Mouse (Mus musculus) midbrain, embryonic 15.5 days (tissue): ENCODE measurements around the gene Gsk3a. TPM values are rescaled to one million over a fixed set of nuclear protein-coding genes. Genes with fewer than 3 reads are reported as not detected.
"Not testable (repeated sequence)": the region's sequence is repeated elsewhere in the genome, so short reads cannot be mapped to it uniquely, and the experiment has no call there.

Experiments used
- ATAC-seq: fragments of 200-750 bp; cut with Nextera tagmentation; replicated peaks from 2 replicates; pipeline ENCODE4 v1.8.0; 2017; ENCODE audit warnings: moderate TSS enrichment
- H3K27ac ChIP-seq: fragments of 300-500 bp; sonication (generic); 2 replicates; pipeline ENCODE4 v1.5.1; 2015; ENCODE audit warnings: mild to moderate bottlenecking, inconsistent platforms
- H3K27me3 ChIP-seq: fragments of 300-500 bp; sonication (generic); replicated peaks from 2 replicates; pipeline ENCODE4 v1.6.1; 2015; ENCODE audit warnings: inconsistent platforms
- H3K36me3 ChIP-seq: fragments of 300-500 bp; sonication (generic); replicated peaks from 2 replicates; pipeline ENCODE4 v1.6.1; 2015; ENCODE audit warnings: inconsistent platforms
- H3K4me1 ChIP-seq: fragments of 300-500 bp; sonication (generic); 2 replicates; pipeline ENCODE4 v1.6.1; 2015; ENCODE audit warnings: inconsistent platforms
- H3K4me2 ChIP-seq: fragments of 300-500 bp; sonication (generic); 2 replicates; pipeline ENCODE4 v1.6.1; 2015; ENCODE audit warnings: inconsistent platforms, mild to moderate bottlenecking, moderate library complexity
- H3K4me3 ChIP-seq: fragments of 300-500 bp; sonication (generic); 2 replicates; pipeline ENCODE4 v1.5.1; 2015; ENCODE audit warnings: mild to moderate bottlenecking, inconsistent platforms
- H3K9ac ChIP-seq: fragments of 300-500 bp; sonication (generic); 2 replicates; pipeline ENCODE4 v1.6.1; 2015; ENCODE audit warnings: mild to moderate bottlenecking, inconsistent platforms
- H3K9me3 ChIP-seq: fragments of 300-500 bp; sonication (generic); 2 replicates; pipeline ENCODE4 v1.6.1; 2016; ENCODE audit warnings: inconsistent platforms
- WGBS: fragments of 180-500 bp; shearing (Covaris S2); methylation state at CpG from one replicate; pipeline ENCODE4 v1.1.7; 2015; ENCODE audit warnings: mixed read lengths; 5-methylcytosine and 5-hydroxymethylcytosine counted together
- polyA plus RNA-seq: library from polyadenylated mRNA; unstranded; fragments of >200 nt; fragmentation: Nextera tagmentation; extraction: Ambion mirVana; gene quantifications from 2 replicates; pipeline ENCODE4 v1.2.1, GENCODE M21; 2015

The Gsk3a gene
- polyA plus RNA-seq, 1 experiment from 2014 or later: 19.5 TPM

- no peak overlapping the region; the same call in 1 of the 2 replicates for H3K4me2 ChIP-seq
- H3K27ac ChIP-seq: no peak overlapping the region
- H3K4me3 ChIP-seq: no peak overlapping the region
- no peak overlapping the region for H3K9ac ChIP-seq
- no peak for ATAC-seq
- peaks cover 51% of the 10 kb centered on the region for H3K4me1 ChIP-seq
- 91% methylated on average over 35 of the region's 35 CpGs for WGBS
- H3K36me3 ChIP-seq: 0 out of 2 replicates have a peak, but pooled peaks cover 3% of the 10 kb centered on the region
- no peaks in the 10 kb centered on the region for H3K27me3 ChIP-seq
- no peaks in the 10 kb centered on the region for H3K9me3 ChIP-seq
Measured at GRCm38 (mm10) chr7:25270652-25271633, 33.3 kb upstream of the Gsk3a start.

- 81% methylated on average over 8 of the region's 8 CpGs for WGBS
- Histone ChIP-seq H3K27me3 (no peaks in the 10 kb centered on the region), H3K9me3 (no peaks in the 10 kb centered on the region), H3K27ac (no peak overlapping the region), H3K9ac (peak overlapping the region; percentile 94), H3K4me2 (peak overlapping the region; percentile 85), H3K36me3 (no peaks in the 10 kb centered on the region), H3K4me3 (peak overlapping the region; percentile 85), H3K4me1 (peaks cover 39% of the 10 kb centered on the region)
- ATAC-seq: no peak
Measured at GRCm38 (mm10) chr7:25269545-25270271, 32.1 kb upstream of the Gsk3a start.

GRCm38 (mm10) chr7:25269029-25269428 lies 31.4 kb upstream of the Gsk3a start:
- peak overlapping the region; percentile 94 for H3K9ac ChIP-seq
- 52% methylated on average over 4 of the region's 4 CpGs for WGBS
- no peaks in the 10 kb centered on the region for H3K36me3 ChIP-seq
- no peaks in the 10 kb centered on the region for H3K27me3 ChIP-seq
- no peaks in the 10 kb centered on the region for H3K9me3 ChIP-seq
- peak overlapping the region; percentile 85 for H3K4me3 ChIP-seq
- peak overlapping the region; percentile 85 for H3K4me2 ChIP-seq
- ATAC-seq: no peak
- H3K4me1 ChIP-seq: peaks cover 35% of the 10 kb centered on the region
- H3K27ac ChIP-seq: peak overlapping the region; percentile 90

- peak overlapping the region; percentile 94 for H3K9ac ChIP-seq
- H3K4me3 ChIP-seq: peak overlapping the region; percentile 85
- H3K4me1 ChIP-seq: peaks cover 30% of the 10 kb centered on the region
- no peaks in the 10 kb centered on the region for H3K9me3 ChIP-seq
- 2% methylated on average over 7 of the region's 7 CpGs for WGBS
- peak overlapping the region; percentile 90 for H3K27ac ChIP-seq
- peak overlapping the region; percentile 85 for H3K4me2 ChIP-seq
- no peak for ATAC-seq
- no peaks in the 10 kb centered on the region for H3K27me3 ChIP-seq
- no peaks in the 10 kb centered on the region for H3K36me3 ChIP-seq
Measured at GRCm38 (mm10) chr7:25268588-25268987, 30.9 kb upstream of the Gsk3a start.

- no peaks in the 10 kb centered on the region for H3K9me3 ChIP-seq
- H3K27me3 ChIP-seq: no peaks in the 10 kb centered on the region
- peak overlapping the region; percentile 94 for H3K9ac ChIP-seq
- H3K27ac ChIP-seq: peak overlapping the region; percentile 94
- H3K4me2 ChIP-seq: peak overlapping the region; percentile 85
- peak overlapping the region; percentile 85 for H3K4me3 ChIP-seq
- peak; percentile 97 for ATAC-seq
- WGBS: under 1% methylated on average over 33 of the region's 33 CpGs
- H3K36me3 ChIP-seq: no peaks in the 10 kb centered on the region
- peaks cover 27% of the 10 kb centered on the region for H3K4me1 ChIP-seq
Measured at GRCm38 (mm10) chr7:25267751-25268463, 30.3 kb upstream of the Gsk3a start.

- peak within 1 kb of the TSS; percentile 85 for H3K4me3 ChIP-seq
- WGBS: 0% methylated on average over 29 of the region's 29 CpGs
- H3K4me2 ChIP-seq: peak within 1 kb of the TSS; percentile 85
- no peaks in the 10 kb centered on the region for H3K36me3 ChIP-seq
- peaks cover 27% of the 10 kb centered on the region for H3K4me1 ChIP-seq
- H3K27ac ChIP-seq: peak within 1 kb of the TSS; percentile 94
- no peaks in the 10 kb centered on the region for H3K27me3 ChIP-seq
- H3K9me3 ChIP-seq: no peaks in the 10 kb centered on the region
- peak within 1 kb of the TSS; percentile 94 for H3K9ac ChIP-seq
- ATAC-seq: peak; percentile 90
Measured at GRCm38 (mm10) chr7:25267301-25267750, 29.7 kb upstream of the Gsk3a start, which contains the start of gene Cic. TSS of gene Cic (plus strand) at chr7:25267704.

GRCm38 (mm10) chr7:25266180-25266962 lies 28.7 kb upstream of the Gsk3a start:
- 88% methylated on average over 8 of the region's 8 CpGs for WGBS
- no peak for ATAC-seq
- Histone ChIP-seq H3K4me1 (peaks cover 27% of the 10 kb centered on the region), H3K9me3 (no peaks in the 10 kb centered on the region), H3K4me2 (peak overlapping the region; percentile 54; the same call in 1 of the 2 replicates), H3K27ac (no peak overlapping the region), H3K4me3 (no peak overlapping the region; the same call in 1 of the 2 replicates), H3K27me3 (no peaks in the 10 kb centered on the region), H3K9ac (peak overlapping the region; percentile 1; the same call in 1 of the 2 replicates), H3K36me3 (no peaks in the 10 kb centered on the region)

- not testable (repeated sequence) for H3K4me3 ChIP-seq, H3K27me3 ChIP-seq, H3K36me3 ChIP-seq, H3K9ac ChIP-seq, ATAC-seq, H3K27ac ChIP-seq, H3K9me3 ChIP-seq, H3K4me2 ChIP-seq
- 90% methylated on average over 5 of the region's 5 CpGs for WGBS
- H3K4me1 ChIP-seq: peaks cover 26% of the 10 kb centered on the region
Measured at GRCm38 (mm10) chr7:25265743-25266142, 28.1 kb upstream of the Gsk3a start.

GRCm38 (mm10) chr7:25263968-25264870 lies 26.6 kb upstream of the Gsk3a start:
- WGBS: 29% methylated on average over 17 of the region's 17 CpGs
- Histone ChIP-seq H3K4me1 (peaks cover 11% of the 10 kb centered on the region), H3K9ac (no peak overlapping the region), H3K27ac (no peak overlapping the region), H3K27me3 (no peaks in the 10 kb centered on the region), H3K4me2 (no peak overlapping the region), H3K36me3 (no peaks in the 10 kb centered on the region), H3K4me3 (no peak overlapping the region), H3K9me3 (no peaks in the 10 kb centered on the region)
- no peak for ATAC-seq

- 72% methylated on average over 1 of the region's 1 CpGs for WGBS
- Histone ChIP-seq H3K4me2 (no peak overlapping the region), H3K9me3 (no peaks in the 10 kb centered on the region), H3K4me3 (no peak overlapping the region), H3K9ac (no peak overlapping the region), H3K4me1 (peaks cover 2% of the 10 kb centered on the region), H3K27ac (no peak overlapping the region), H3K36me3 (no peaks in the 10 kb centered on the region), H3K27me3 (no peaks in the 10 kb centered on the region)
- no peak for ATAC-seq
Measured at GRCm38 (mm10) chr7:25261896-25262295, 24.2 kb upstream of the Gsk3a start.
